In the genomic region with DNA sequence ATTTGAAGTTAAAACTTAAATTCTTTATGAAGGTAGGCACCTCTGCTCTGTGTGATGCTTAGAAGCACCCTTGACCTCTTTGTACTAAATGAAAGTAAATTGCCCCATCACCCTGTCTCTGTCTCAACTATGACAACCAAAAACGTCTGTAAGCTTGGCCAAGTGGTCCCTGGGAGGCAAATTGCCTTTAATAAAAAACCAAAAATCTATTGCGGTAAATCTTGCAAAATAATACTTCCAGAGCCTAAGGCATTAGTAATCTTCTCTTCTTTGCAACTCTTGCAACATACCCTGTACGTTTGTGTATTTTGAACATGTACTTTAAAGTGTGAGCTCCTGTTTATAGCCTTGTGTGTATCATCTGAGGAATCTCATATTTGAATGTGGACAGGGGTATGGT, we compare ENCODE assay signal across 12 mouse cellular contexts.
"Had no signal": no experiment of that assay in that cellular context is flagged by ENCODE, and none has a peak within 500 bp of the region (broad histone marks: within the 10 kb centered on the region; RNA-seq: fewer than 3 reads in every experiment).

No protein-coding gene starts in this region.

- ATAC-seq: intestine, postnatal 0 days; liver, postnatal 0 days; midbrain, embryonic 13.5 days; midbrain, embryonic 16.5 days had no signal

- DNase-seq: kidney, postnatal 25 days; layer of hippocampus, adult 9-11 months; liver, postnatal 0 days; lung, postnatal 14 days; lung, postnatal 4 days; retina, postnatal 1 day; thymus, adult 2 months; thymus, postnatal 14 days; thymus, postnatal 4 days had no signal
